Mouse (Mus musculus) MEL (cell line): Measurements from ENCODE around the gene Pde4b. TPM values are rescaled to one million over a fixed set of nuclear protein-coding genes. Genes with fewer than 3 reads are reported as not detected.
A peak's percentile ranks its signal among the peaks of the same experiment; 100 is the strongest.

Source experiments
- DNase-seq: peaks from one replicate; pipeline ENCODE4 v3.0.0; 2011; ENCODE audit warnings: low read depth, low spot score
- H3K27ac ChIP-seq: 2 replicates; pipeline ENCODE4 v1.5.1; 2012; ENCODE audit warnings: low read depth, mild to moderate bottlenecking, control low read depth, low read length, moderate library complexity; ENCODE audit not compliant: control insufficient read depth
- H3K27me3 ChIP-seq, 2 experiments: fragments of 150-350 bp in 1 of 2; sonication (generic) in 1 of 2; 2 replicates each; pipeline ENCODE4 v1.6.1; 2012; ENCODE audit warnings: low read length in 2 of 2, mild to moderate bottlenecking in 2 of 2, improper control_type of control experiment in 1 of 2, moderate library complexity in 1 of 2; ENCODE audit not compliant: insufficient read depth in 2 of 2, control insufficient read depth in 1 of 2
- H3K36me3 ChIP-seq, 2 experiments: 2 replicates each; pipeline ENCODE4 v1.6.1; 2012 to 2014; ENCODE audit warnings: low read length in 2 of 2, improper control_type of control experiment in 1 of 2, inconsistent platforms in 1 of 2, mild to moderate bottlenecking in 1 of 2; ENCODE audit not compliant: insufficient read depth in 2 of 2, control insufficient read depth in 1 of 2
- H3K4me1 ChIP-seq, 2 experiments: fragments of 150-350 bp in 1 of 2; sonication (generic) in 1 of 2; 2 replicates each; pipeline ENCODE4 v1.6.1; 2012; ENCODE audit warnings: low read length in 2 of 2, improper control_type of control experiment in 1 of 2, mild to moderate bottlenecking in 1 of 2; ENCODE audit not compliant: insufficient read depth in 2 of 2, control insufficient read depth in 1 of 2
- H3K4me3 ChIP-seq, 2 experiments: fragments of 150-350 bp in 1 of 2; sonication (generic) in 1 of 2; 2 replicates each; pipeline ENCODE4 v1.5.1; 2012; ENCODE audit warnings: low read depth in 2 of 2, low read length in 2 of 2, mild to moderate bottlenecking in 2 of 2, moderate library complexity in 2 of 2, control low read depth in 1 of 2, improper control_type of control experiment in 1 of 2; ENCODE audit not compliant: control insufficient read depth in 1 of 2, insufficient read depth in 1 of 2
- H3K79me2 ChIP-seq: 2 replicates; pipeline ENCODE4 v1.6.1; 2012; ENCODE audit warnings: mild to moderate bottlenecking, low read length, moderate library complexity; ENCODE audit not compliant: control insufficient read depth, poor library complexity, insufficient read depth
- H3K9ac ChIP-seq: 2 replicates; pipeline ENCODE4 v1.6.1; 2012; ENCODE audit warnings: low read depth, mild to moderate bottlenecking, control low read depth, low read length, moderate library complexity; ENCODE audit not compliant: control insufficient read depth, poor library complexity, severe bottlenecking
- H3K9me3 ChIP-seq: fragments of 150-350 bp; sonication (generic); replicated peaks from 2 replicates; pipeline ENCODE4 v1.6.1; 2012; ENCODE audit warnings: mild to moderate bottlenecking, low read length, improper control_type of control experiment, moderate library complexity; ENCODE audit not compliant: insufficient read depth
- BHLHE40 ChIP-seq: IDR thresholded peaks from 2 replicates; pipeline ENCODE4 v1.6.1; 2012; ENCODE audit warnings: low read depth, mild to moderate bottlenecking, inconsistent platforms, low read length, improper control_type of control experiment, borderline replicate concordance
- CHD1 ChIP-seq: IDR thresholded peaks from 2 replicates; pipeline ENCODE4 v1.6.1; 2012; ENCODE audit warnings: low read depth, mild to moderate bottlenecking, inconsistent platforms, low read length, improper control_type of control experiment
- CHD2 ChIP-seq: IDR thresholded peaks from 2 replicates; pipeline ENCODE4 v1.6.1; 2011; ENCODE audit warnings: low read length, improper control_type of control experiment
- CTCF ChIP-seq, 3 experiments: IDR thresholded peaks in 2 of 3; conservative IDR thresholded peaks in 1 of 3; 2 replicates each; pipeline ENCODE4 v1.5.1; 2011 to 2012; ENCODE audit warnings: low read length in 3 of 3, low read depth in 2 of 3, mild to moderate bottlenecking in 2 of 3, improper control_type of control experiment in 1 of 3, inconsistent platforms in 1 of 3, mixed read lengths in 1 of 3, moderate library complexity in 1 of 3; ENCODE audit not compliant: control insufficient read depth in 1 of 3, insufficient read depth in 1 of 3, poor library complexity in 1 of 3, severe bottlenecking in 1 of 3
- E2F4 ChIP-seq: IDR thresholded peaks from 2 replicates; pipeline ENCODE4 v1.6.1; 2011; ENCODE audit warnings: low read depth, low read length, improper control_type of control experiment, borderline replicate concordance
- ELF1 ChIP-seq: IDR thresholded peaks from 2 replicates; pipeline ENCODE4 v1.6.1; 2014; ENCODE audit warnings: low read depth, mild to moderate bottlenecking, inconsistent platforms, low read length, improper control_type of control experiment, moderate library complexity
- ETS1 ChIP-seq: IDR thresholded peaks from 2 replicates; pipeline ENCODE4 v1.6.1; 2012; ENCODE audit warnings: low read depth, mild to moderate bottlenecking, inconsistent platforms, low read length, improper control_type of control experiment, moderate library complexity
- GABPA ChIP-seq: IDR thresholded peaks from 2 replicates; pipeline ENCODE4 v1.6.1; 2012; ENCODE audit warnings: low read depth, mild to moderate bottlenecking, inconsistent platforms, low read length, improper control_type of control experiment, moderate library complexity
- HCFC1 ChIP-seq: IDR thresholded peaks from 2 replicates; pipeline ENCODE4 v1.6.1; 2012; ENCODE audit warnings: low read depth, mild to moderate bottlenecking, inconsistent platforms, low read length, improper control_type of control experiment, moderate library complexity
- JUND ChIP-seq: IDR thresholded peaks from 2 replicates; pipeline ENCODE4 v1.6.1; 2011; ENCODE audit warnings: low read depth, mild to moderate bottlenecking, improper control_type of control experiment, low read length
- MAFK ChIP-seq: IDR thresholded peaks from 2 replicates; pipeline ENCODE4 v1.6.1; 2011; ENCODE audit warnings: low read depth, mild to moderate bottlenecking, low read length, improper control_type of control experiment, borderline replicate concordance
- MAX ChIP-seq: IDR thresholded peaks from 2 replicates; pipeline ENCODE4 v1.6.1; 2011; ENCODE audit warnings: low read length, improper control_type of control experiment
- MAZ ChIP-seq: IDR thresholded peaks from 2 replicates; pipeline ENCODE4 v1.6.1; 2012; ENCODE audit warnings: low read depth, mild to moderate bottlenecking, inconsistent platforms, low read length, improper control_type of control experiment
- MXI1 ChIP-seq: IDR thresholded peaks from 2 replicates; pipeline ENCODE4 v1.6.1; 2011; ENCODE audit warnings: mild to moderate bottlenecking, low read depth, low read length, improper control_type of control experiment
- MYB ChIP-seq: IDR thresholded peaks from 2 replicates; pipeline ENCODE4 v1.6.1; 2011; ENCODE audit warnings: mild to moderate bottlenecking, low read depth, low read length, improper control_type of control experiment
- MYC ChIP-seq: IDR thresholded peaks from 2 replicates; pipeline ENCODE4 v1.6.1; 2011; ENCODE audit warnings: low read depth, mild to moderate bottlenecking, low read length, improper control_type of control experiment, moderate library complexity
- NRF1 ChIP-seq: IDR thresholded peaks from 2 replicates; pipeline ENCODE4 v1.6.1; 2014; ENCODE audit warnings: low read depth, mild to moderate bottlenecking, inconsistent platforms, low read length, improper control_type of control experiment, moderate library complexity; ENCODE audit not compliant: poor library complexity, insufficient read depth, severe bottlenecking
- POLR2AphosphoS2 ChIP-seq: IDR thresholded peaks from 2 replicates; pipeline ENCODE4 v1.6.1; 2011; ENCODE audit warnings: low read length, improper control_type of control experiment
- POLR2AphosphoS5 ChIP-seq: IDR thresholded peaks from 2 replicates; pipeline ENCODE4 v1.6.1; 2012; ENCODE audit warnings: low read depth, borderline replicate concordance, mild to moderate bottlenecking, inconsistent platforms, low read length, moderate library complexity, mixed read lengths
- RAD21 ChIP-seq: IDR thresholded peaks from 2 replicates; pipeline ENCODE4 v1.6.1; 2011; ENCODE audit warnings: mild to moderate bottlenecking, low read depth, low read length, improper control_type of control experiment
- TAL1 ChIP-seq: IDR thresholded peaks from 2 replicates; pipeline ENCODE4 v1.6.1; 2012; ENCODE audit warnings: mild to moderate bottlenecking, inconsistent platforms, low read length, moderate library complexity, mixed read lengths
- TCF12 ChIP-seq: IDR thresholded peaks from 2 replicates; pipeline ENCODE4 v1.6.1; 2014; ENCODE audit warnings: low read depth, mild to moderate bottlenecking, inconsistent platforms, low read length, improper control_type of control experiment, moderate library complexity
- UBTF ChIP-seq: IDR thresholded peaks from 2 replicates; pipeline ENCODE4 v1.6.1; 2012; ENCODE audit warnings: low read depth, mild to moderate bottlenecking, inconsistent platforms, low read length, improper control_type of control experiment, moderate library complexity, borderline replicate concordance; ENCODE audit not compliant: insufficient read depth
- USF1 ChIP-seq: IDR thresholded peaks from 2 replicates; pipeline ENCODE4 v1.6.1; 2014; ENCODE audit warnings: low read depth, mild to moderate bottlenecking, inconsistent platforms, low read length, improper control_type of control experiment, moderate library complexity
- USF2 ChIP-seq, 2 experiments: IDR thresholded peaks; 2 replicates each; pipeline ENCODE4 v1.6.1; 2011 to 2012; ENCODE audit warnings: improper control_type of control experiment in 2 of 2, low read length in 2 of 2, borderline replicate concordance in 1 of 2, inconsistent platforms in 1 of 2, low read depth in 1 of 2, mild to moderate bottlenecking in 1 of 2; ENCODE audit not compliant: insufficient read depth in 1 of 2
- ZC3H11A ChIP-seq: IDR thresholded peaks from 2 replicates; pipeline ENCODE4 v1.6.1; 2012; ENCODE audit warnings: low read depth, mild to moderate bottlenecking, inconsistent platforms, low read length, improper control_type of control experiment
- ZKSCAN1 ChIP-seq: IDR thresholded peaks from 2 replicates; pipeline ENCODE4 v1.6.1; 2012; ENCODE audit warnings: low read depth, mild to moderate bottlenecking, inconsistent platforms, low read length, improper control_type of control experiment, moderate library complexity
- ZMIZ1 ChIP-seq: IDR thresholded peaks from 2 replicates; pipeline ENCODE4 v1.6.1; 2012; ENCODE audit warnings: low read depth, mild to moderate bottlenecking, inconsistent platforms, low read length, improper control_type of control experiment, moderate library complexity
- ZNF384 ChIP-seq: IDR thresholded peaks from 2 replicates; pipeline ENCODE4 v1.6.1; 2012; ENCODE audit warnings: low read depth, mild to moderate bottlenecking, inconsistent platforms, low read length, improper control_type of control experiment
- polyA plus RNA-seq, 2 experiments: library from polyadenylated mRNA; stranded (reverse) in 1 of 2; unstranded in 1 of 2; fragments of >175 nt in 1 of 2; fragments of >200 nt in 1 of 2; gene quantifications; 2 replicates each; pipeline versions ENCODE4 v1.2.1 to v1.2.4; 2012; ENCODE audit warnings: low replicate concordance in 2 of 2, low read depth in 1 of 2; ENCODE audit not compliant: insufficient read length in 2 of 2, insufficient read depth in 1 of 2, missing spikeins in 1 of 2
- total RNA-seq: library from RNA; depleted of rRNA; stranded (reverse); fragments of 300-350 nt; gene quantifications from 2 replicates; pipeline ENCODE4 v1.2.3, GENCODE M21; 2012

Gene Pde4b
- total and polyA plus RNA-seq, 3 experiments: 2.7 to 6.0 TPM; not detected in 1

DNA sequence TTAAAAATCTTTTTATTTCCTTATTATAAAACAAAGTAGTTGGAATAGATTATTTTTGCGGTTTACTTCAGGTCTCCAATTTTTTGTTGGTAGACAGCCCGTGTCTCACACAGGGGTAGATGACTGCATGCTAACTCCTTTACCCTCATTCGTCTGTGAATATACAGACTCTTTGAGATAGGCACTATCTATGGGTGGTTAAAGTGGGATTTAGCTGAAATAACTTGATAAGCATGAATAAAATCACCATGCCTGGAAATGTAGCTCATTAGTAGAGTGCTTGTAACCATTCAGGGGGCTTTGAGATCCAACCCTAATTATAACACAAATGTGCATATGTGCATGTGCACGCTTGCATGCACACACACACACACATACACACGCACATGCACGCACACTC, 488.8 kb downstream of the Pde4b start (continued):
- TF ChIP-seq MXI1 (no peak), CTCF (IDR thresholded peaks at IDR 0.05 in 2 of 3, conservative IDR thresholded peaks at IDR 0.05 in 1 of 3; ENCODE audit: control insufficient read depth in 1 of 3, insufficient read depth in 1 of 3, low read depth in 2 of 3, low read length in 3 of 3, poor library complexity in 1 of 3, severe bottlenecking in 1 of 3) (no peak), MAFK (no peak; the same call in 1 of the 2 replicates), UBTF (no peak), TAL1 (peak; percentile 56), ZC3H11A (no peak), E2F4 (no peak), BHLHE40 (no peak; the same call in 1 of the 2 replicates), HCFC1 (no peak), MYB (no peak), ZMIZ1 (no peak), JUND (no peak), CHD2 (no peak), GABPA (no peak), MAZ (no peak), USF1 (no peak), ZKSCAN1 (no peak), CHD1 (no peak), NRF1 (no peak), RAD21 (no peak), USF2 (IDR thresholded peaks at IDR 0.05; ENCODE audit: borderline replicate concordance in 1 of 2, insufficient read depth in 1 of 2, low read depth in 1 of 2, low read length in 2 of 2) (no peak)

GRCm38 (mm10) chr4:102577636-102578035, 490.3 kb downstream of the Pde4b start:
- Histone ChIP-seq H3K27me3 (no peaks in the 10 kb centered on the region), H3K27ac (peak overlapping the region; percentile 34; the same call in 1 of the 2 replicates), H3K4me1 (peaks cover 14 to 38% of the 10 kb centered on the region in 2 experiments), H3K9me3 (no peaks in the 10 kb centered on the region), H3K9ac (peak overlapping the region; percentile 59), H3K79me2 (peaks cover 1% of the 10 kb centered on the region; the same call in 1 of the 2 replicates), H3K36me3 (peaks cover 0 to 44% of the 10 kb centered on the region in 2 experiments; a peak in 2 of 4 replicates), H3K4me3 (peak overlapping the region in 1 of 2 experiments; percentile 41; a peak in 2 of 4 replicates)
- peak; percentile 27 for DNase-seq
- TF ChIP-seq USF2 (IDR thresholded peaks at IDR 0.05; ENCODE audit: borderline replicate concordance in 1 of 2, insufficient read depth in 1 of 2, low read depth in 1 of 2, low read length in 2 of 2) (no peak), MYC (no peak), BHLHE40 (no peak), TCF12 (no peak), GABPA (no peak), POLR2AphosphoS2 (no peak), ZC3H11A (no peak), ZNF384 (no peak), POLR2AphosphoS5 (no peak), MAX (no peak), ELF1 (no peak), RAD21 (no peak), ZKSCAN1 (no peak), ETS1 (no peak)
